Mouse (Mus musculus): ENCODE measurements at regions not wholly inside any gene's neighbourhood (a gene's known extent, or its start where the extent isn't known, plus 50 kb on each side); places are given as distances from the start of the nearest gene placed in this dataset.
"Not testable (repeated sequence)": the region's sequence is repeated elsewhere in the genome, so short reads cannot be mapped to it uniquely, and the experiment has no call there.

DNA sequence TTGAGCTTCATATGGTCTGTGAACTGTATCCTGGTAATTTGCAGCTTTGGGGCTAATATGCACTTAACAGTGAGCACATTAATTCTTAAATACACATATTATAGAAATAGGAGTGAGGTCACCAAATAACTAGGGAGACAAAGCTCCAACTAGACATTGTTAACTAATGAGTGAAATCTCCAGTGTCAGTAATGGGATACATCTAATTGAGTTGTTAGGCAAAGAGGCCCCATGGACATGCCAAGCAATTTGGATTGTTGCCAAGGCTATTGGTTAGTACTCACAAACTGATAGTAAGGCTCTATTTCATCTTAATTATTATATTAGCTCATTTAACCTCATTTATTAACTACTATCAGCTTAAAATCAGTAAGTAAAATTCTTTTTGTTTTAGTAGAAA, 698.5 kb downstream of the Triml1 start:
- no peak for DNase-seq (ENCODE audit: low read depth)

- DNase-seq (ENCODE audit: low read depth): no peak
Observed at GRCm38 (mm10) chr8:42402632-42403031, 738.7 kb downstream of the Triml1 start.

DNA sequence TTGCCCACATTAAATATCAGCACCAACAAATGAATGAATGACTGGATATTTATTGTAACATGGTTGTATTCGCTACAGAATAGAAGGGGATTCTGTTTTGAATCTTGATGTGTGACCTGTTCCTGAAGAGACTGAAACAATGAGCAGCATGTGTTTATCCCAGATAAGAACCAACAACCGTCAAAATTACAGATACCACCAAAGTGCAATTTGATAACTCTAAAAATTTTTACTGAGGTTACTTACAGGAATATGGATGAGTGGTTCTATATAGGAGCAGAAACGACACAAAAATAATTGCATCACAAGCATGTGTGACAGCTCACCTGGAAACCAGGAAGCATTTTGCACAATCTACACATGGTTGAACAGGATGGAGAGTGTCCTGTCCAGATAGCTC, 744.4 kb downstream of the Triml1 start:
- no peak for DNase-seq (ENCODE audit: low read depth)

DNA sequence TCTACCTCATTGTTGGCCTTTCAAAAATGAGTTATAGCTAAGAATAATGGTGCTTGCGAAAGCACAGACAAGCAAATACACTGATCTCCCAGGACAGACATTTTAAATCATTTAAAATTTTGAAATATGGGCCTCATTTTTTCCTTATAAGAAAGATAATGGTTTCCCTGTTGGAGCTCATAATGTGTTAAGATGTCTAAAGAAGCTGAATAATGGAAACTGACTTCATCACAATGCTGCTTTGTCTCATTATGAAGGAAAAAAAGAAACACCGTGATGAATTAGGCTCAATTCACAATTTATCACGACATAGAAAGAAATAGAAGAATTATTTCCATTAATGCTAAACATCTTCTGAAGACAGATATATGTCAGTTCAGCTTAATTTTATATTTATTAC, 752.5 kb downstream of the Triml1 start:
- DNase-seq (ENCODE audit: low read depth): no peak

DNA sequence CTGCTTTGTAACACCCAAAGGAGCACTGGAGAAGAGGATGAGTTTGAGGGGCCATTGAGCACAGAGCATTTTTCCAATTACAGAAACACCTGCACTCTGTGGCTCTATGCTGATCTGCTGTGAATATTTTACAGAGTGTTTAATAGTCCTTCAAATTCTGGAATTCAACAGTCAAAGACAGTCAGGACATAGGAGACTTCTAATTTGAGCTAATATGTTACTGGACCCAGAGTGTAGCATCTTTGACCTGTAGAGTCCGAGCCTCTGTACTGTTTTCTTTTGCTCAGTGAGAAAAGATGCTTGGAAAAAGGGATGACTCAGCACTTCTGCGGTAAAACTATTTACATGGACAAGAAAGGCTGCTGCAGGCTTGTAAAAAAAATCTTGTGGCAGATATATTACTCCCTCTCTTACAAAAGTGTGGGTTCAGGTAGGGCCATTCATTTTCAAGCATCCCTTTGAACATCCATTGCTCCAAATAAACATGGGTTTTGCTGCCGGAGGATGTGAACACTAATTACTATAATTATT, 793.1 kb downstream of the Triml1 start:
- DNase-seq (ENCODE audit: low read depth): no peak

DNA sequence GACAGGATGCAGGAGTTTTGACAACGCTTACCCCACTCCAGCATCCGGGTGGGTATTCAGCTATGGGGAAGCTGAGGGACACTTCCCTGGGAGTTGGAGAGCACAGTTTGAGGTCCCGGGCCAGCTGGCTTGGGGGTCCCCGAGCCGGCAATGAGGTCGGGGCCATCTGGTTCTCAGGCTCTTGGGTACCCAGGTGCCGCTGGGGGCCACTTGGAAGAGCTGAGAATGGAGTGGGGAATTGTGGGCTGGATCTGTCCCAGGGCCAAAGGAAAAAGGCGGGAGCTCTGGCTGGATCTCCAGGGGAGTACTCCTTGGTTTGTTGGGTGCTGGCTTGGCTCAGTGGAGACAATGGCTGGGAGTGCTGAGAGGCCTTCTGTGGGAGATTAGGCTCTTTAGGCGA, 806.6 kb downstream of the Triml1 start:
- DNase-seq (ENCODE audit: low read depth): no peak

- no peak for DNase-seq (ENCODE audit: low read depth)
Observed at GRCm38 (mm10) chr8:42324663-42325062, 816.6 kb downstream of the Triml1 start.

GRCm38 (mm10) chr8:42322862-42323261, 818.4 kb downstream of the Triml1 start:
- DNase-seq (ENCODE audit: low read depth): no peak

DNA sequence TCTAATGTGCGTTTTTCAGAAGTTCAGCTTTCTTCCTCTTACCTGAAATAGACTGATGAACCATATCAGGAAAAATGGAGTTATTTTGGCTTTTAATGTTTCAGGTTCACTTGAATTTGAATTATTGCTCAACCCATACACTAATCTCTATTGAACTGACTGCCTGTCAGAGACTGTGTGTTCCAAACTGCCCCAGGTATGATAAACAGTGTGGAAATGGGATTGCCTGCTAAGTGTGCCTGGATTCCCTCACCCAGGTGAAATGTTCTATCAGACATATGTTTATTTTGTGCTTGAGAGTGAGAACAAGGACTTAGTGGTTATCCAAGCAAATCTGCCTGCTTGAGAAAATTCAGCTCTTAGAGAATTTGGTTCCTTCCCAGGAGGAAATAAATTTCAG, 830.2 kb downstream of the Triml1 start:
- DNase-seq (ENCODE audit: low read depth): no peak

GRCm38 (mm10) chr8:42291392-42291791, 849.9 kb downstream of the Triml1 start:
- no peak for DNase-seq (ENCODE audit: low read depth)

GRCm38 (mm10) chr8:42282011-42282410, 859.3 kb downstream of the Triml1 start:
- DNase-seq (ENCODE audit: low read depth): no peak

- DNase-seq (ENCODE audit: low read depth): no peak
Observed at GRCm38 (mm10) chr8:42253358-42253757, 836.5 kb upstream of the Frg1 start.

DNA sequence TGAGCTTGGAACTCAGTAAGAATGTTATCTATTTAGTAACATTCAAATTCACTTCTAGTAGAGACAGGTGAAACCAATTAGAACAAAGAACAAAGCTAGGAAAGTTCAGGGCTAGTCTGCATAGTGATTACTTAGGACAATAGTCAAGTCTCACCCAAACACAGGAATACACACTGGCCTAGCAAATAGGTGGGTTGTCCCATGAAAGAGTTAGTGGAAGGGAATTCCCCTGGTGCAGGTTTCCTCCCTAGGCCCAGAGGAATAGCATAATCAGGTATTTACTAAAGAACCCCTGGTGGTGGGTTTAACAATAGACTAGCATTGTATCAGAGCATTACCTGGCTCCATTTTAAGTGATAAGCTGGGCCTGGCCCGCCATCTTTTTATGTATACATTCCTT, 825.4 kb upstream of the Frg1 start:
- not testable (repeated sequence) for DNase-seq (ENCODE audit: low read depth)

GRCm38 (mm10) chr8:42219857-42220600, 803.2 kb upstream of the Frg1 start:
- no peak for DNase-seq (ENCODE audit: low read depth)

- DNase-seq (ENCODE audit: low read depth): no peak
Observed at GRCm38 (mm10) chr8:42210943-42211342, 794.1 kb upstream of the Frg1 start.

DNA sequence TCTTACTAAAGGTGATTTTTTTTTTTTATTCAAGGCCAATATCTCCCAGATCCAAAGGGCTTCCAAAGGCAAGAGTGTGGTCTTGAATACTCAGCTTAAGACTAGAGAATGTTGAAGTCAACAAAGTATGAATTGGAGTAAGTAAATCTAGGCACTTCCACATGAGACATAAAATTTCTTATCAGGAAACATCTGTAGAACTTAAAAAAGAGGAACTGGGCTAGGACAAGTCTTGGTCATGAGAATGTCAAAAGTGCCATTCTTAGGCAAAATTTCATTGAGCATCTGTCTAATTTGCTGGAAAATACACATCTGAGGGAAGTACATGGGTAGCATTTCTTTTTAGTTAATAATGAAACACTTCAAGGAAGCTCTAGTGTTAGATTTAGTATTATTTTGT, 793.1 kb upstream of the Frg1 start:
- DNase-seq (ENCODE audit: low read depth): peak; percentile 4

- no peak for DNase-seq (ENCODE audit: low read depth)
Observed at GRCm38 (mm10) chr8:42197257-42197656, 780.4 kb upstream of the Frg1 start.

DNA sequence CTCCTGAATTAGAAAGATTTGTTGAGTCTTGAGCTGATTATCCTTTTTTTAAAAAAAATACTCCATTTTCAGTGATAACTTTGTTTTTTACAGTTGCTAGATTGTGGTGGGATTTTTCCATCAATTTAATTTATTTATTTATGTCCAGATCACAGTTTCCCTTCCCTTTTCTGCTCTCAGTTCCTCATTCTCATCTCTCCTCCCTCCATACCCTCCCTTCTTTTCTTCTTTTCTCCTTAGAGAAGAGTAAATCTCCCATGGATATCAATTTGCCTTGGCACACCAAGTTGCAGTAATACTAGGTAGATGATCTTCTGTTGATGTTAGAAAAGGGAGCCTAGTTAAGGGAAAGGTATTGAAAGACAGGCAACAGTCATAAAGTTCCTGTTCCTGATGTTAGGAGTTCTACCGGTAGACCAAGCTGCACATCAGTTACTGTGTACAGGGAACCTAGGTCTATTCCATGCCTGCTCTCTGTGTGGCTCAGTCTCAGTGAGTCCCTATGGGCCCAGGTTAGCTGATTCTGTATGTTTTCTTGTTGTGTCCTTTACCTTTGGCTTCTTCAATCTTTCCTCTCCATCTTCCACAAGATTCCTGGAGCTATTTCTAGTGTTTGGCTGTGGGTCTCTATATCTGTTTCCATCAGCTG, 777.2 kb upstream of the Frg1 start:
- DNase-seq (ENCODE audit: low read depth): no peak

DNA sequence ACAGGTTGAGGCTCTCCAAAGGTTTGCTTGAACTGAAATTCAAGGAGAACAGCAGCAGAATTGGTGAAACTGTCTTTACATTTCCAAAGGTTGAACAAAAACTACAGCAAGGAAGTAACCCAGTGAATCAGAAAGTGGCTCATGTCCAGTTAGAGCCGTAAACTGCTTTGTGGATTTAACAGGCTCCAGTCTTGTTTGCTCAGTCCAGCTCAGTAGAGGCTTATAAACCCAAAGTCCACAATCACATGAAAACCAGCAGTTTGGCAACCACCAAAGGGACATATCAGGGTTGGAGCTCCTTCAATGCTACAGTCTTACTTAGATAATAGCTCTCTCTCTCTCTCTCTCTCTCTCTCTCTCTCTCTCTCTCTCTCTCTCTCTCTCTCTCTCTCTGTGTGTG, 770.2 kb upstream of the Frg1 start:
- DNase-seq (ENCODE audit: low read depth): no peak

DNA sequence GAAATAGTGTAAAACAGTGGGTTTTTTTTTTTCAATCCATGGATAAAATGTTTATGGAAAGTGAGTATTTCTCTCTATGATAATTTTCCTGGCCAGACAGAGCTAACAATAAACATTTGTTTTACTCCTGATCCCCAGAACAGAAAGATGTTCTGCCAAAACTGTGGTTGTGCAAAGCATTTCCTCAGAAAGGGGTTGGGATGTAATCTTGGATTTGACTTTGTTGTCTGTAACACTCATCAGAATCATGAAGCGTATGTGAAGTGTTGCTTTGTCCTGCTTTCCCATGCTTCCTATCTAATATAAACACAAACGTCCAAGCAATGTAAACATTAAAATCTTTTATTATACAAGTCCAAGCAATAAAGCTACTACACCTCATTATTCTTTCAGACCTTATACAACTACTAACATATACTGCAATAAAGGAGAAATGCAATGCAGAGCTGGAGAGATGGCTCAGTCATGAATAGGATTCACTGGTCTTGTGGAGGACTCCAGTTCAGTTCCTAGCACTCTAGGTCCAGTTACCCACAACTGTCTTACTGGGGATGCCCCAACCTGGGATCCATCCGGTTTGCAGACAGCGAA, 766.5 kb upstream of the Frg1 start:
- no peak for DNase-seq (ENCODE audit: low read depth)

DNA sequence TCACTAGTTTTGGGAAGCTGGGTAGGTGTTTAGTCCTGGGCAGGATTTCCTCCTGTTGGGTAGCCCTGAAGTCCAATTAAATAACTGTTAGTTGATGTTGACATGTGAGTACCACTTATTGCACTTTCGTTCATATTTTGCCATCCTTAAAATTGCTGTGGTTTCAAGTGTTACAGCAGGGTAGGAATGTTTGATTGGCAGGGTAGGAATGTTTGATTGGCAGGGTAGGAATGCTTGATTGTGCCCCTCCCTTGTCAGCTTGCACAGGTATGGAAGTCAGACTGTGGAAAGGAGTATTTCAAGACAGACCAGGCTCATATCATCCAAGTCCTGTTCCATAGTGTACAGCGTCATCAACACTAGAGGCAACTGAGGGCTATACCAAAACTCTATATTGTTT, 745.6 kb upstream of the Frg1 start:
- DNase-seq (ENCODE audit: low read depth): no peak

GRCm38 (mm10) chr8:42157006-42157405, 740.1 kb upstream of the Frg1 start:
- DNase-seq (ENCODE audit: low read depth): no peak

DNA sequence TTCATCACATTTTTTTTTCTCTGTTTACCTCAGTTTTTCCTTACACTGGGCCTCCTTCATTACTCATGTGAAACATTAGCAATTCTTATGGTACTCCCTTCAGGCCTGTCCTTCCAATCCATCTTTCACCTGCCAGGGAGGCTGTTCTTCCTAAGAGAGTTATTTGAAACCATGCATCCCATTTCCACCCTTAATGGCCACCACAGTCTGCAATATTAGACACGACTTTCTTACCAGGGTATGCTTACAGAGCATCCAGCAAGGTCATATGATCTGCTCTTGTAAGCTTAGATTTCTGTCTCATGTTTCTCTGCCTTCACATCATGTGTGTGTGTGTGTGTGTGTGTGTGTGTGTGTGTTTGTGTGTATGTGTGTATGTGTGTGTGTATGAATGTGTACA, 739.7 kb upstream of the Frg1 start:
- no peak for DNase-seq (ENCODE audit: low read depth)

Measured in 416B (cell line).